Mouse (Mus musculus) cortical plate, adult 2 months (tissue): ENCODE data around the gene Arhgef18.

Experiments used
- CTCF ChIP-seq: fragments of 200-500 bp; IDR thresholded peaks from 2 replicates; pipeline ENCODE4 v1.5.1; 2011; ENCODE audit warnings: mild to moderate bottlenecking, control low read depth, low read length; ENCODE audit not compliant: insufficient read depth; ENCODE audit errors: extremely low read depth
- POLR2A ChIP-seq: fragments of 200-500 bp; IDR thresholded peaks from 2 replicates; pipeline ENCODE4 v1.6.1; 2011; ENCODE audit warnings: mild to moderate bottlenecking, low read length, control low read depth; ENCODE audit not compliant: insufficient read depth; ENCODE audit errors: extremely low read depth

DNA sequence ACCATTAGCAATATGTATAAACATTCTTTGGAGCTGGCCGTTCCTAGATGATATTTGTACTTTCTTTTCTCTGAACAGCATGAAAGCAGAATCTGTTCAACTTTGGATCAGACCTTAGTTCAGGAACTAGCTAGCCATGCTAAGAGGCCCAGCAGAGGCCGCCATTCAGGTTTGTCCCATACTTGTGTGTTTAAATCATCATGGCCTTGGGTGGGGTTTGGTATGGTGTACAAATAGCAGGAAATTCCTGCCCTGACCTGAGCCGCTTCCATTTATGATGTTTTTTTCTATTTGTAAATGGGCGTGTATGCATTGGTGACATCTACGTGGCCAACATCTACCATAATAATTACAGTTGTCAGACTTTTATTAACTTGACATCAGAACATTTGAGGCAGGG, 32.4 kb downstream of the Arhgef18 start:
- no peak for TF ChIP-seq CTCF
- no peak for TF ChIP-seq POLR2A
